Mouse (Mus musculus) urinary bladder, postnatal 14 days (tissue): ENCODE data around the gene Pih1d1.
"Not testable (repeated sequence)": the region's sequence is repeated elsewhere in the genome, so short reads cannot be mapped to it uniquely, and the experiment has no call there.

Source experiments
- DNase-seq: peaks from one replicate; pipeline ENCODE4 v3.0.0; 2021; ENCODE audit warnings: low spot score

The Pih1d1 gene

GRCm38 (mm10) chr7:45169495-45169894 lies 15.4 kb downstream of the Pih1d1 start:
- no peak for DNase-seq

GRCm38 (mm10) chr7:45172974-45173373 lies 18.9 kb downstream of the Pih1d1 start:
- no peak for DNase-seq

- DNase-seq, result not testable (repeated sequence)
Observed at GRCm38 (mm10) chr7:45173772-45174171, 19.7 kb downstream of the Pih1d1 start.

- no peak for DNase-seq
Observed at GRCm38 (mm10) chr7:45174567-45175280, 20.6 kb downstream of the Pih1d1 start.

GRCm38 (mm10) chr7:45175398-45175797 lies 21.3 kb downstream of the Pih1d1 start:
- no peak for DNase-seq

- DNase-seq, result no peak
Observed at GRCm38 (mm10) chr7:45175929-45176328, 21.8 kb downstream of the Pih1d1 start.

- DNase-seq, result no peak
Observed at GRCm38 (mm10) chr7:45176356-45176755, 22.3 kb downstream of the Pih1d1 start.

GRCm38 (mm10) chr7:45178550-45178949 lies 24.4 kb downstream of the Pih1d1 start:
- DNase-seq, result no peak

- DNase-seq, result no peak
Observed at GRCm38 (mm10) chr7:45179469-45179868, 25.4 kb downstream of the Pih1d1 start, which contains the start of gene Gfy. Gfy (minus strand) TSS chr7:45179569.

- DNase-seq, result no peak
Observed at GRCm38 (mm10) chr7:45180896-45181477, 26.9 kb downstream of the Pih1d1 start, which contains the start of gene Pth2. Pth2 (plus strand) TSS chr7:45180995.

GRCm38 (mm10) chr7:45181540-45181939 lies 27.4 kb downstream of the Pih1d1 start:
- DNase-seq, result no peak

- peak; percentile 89 for DNase-seq
Observed at GRCm38 (mm10) chr7:45182199-45182601, 28.1 kb downstream of the Pih1d1 start.

- DNase-seq, result no peak
Observed at GRCm38 (mm10) chr7:45182606-45183005, 28.5 kb downstream of the Pih1d1 start.

- no peak for DNase-seq
Observed at GRCm38 (mm10) chr7:45183672-45184071, 29.6 kb downstream of the Pih1d1 start.

GRCm38 (mm10) chr7:45185921-45186320 lies 31.8 kb downstream of the Pih1d1 start:
- no peak for DNase-seq

- no peak for DNase-seq
Observed at GRCm38 (mm10) chr7:45189600-45189999, 35.5 kb downstream of the Pih1d1 start.

- DNase-seq, result no peak
Observed at GRCm38 (mm10) chr7:45190186-45190585, 36.1 kb downstream of the Pih1d1 start.

- no peak for DNase-seq
Observed at GRCm38 (mm10) chr7:45191161-45191560, 37.1 kb downstream of the Pih1d1 start.

GRCm38 (mm10) chr7:45191803-45192363 lies 37.8 kb downstream of the Pih1d1 start:
- no peak for DNase-seq

- DNase-seq, result no peak
Observed at GRCm38 (mm10) chr7:45192585-45193310, 38.6 kb downstream of the Pih1d1 start.

GRCm38 (mm10) chr7:45193406-45193805 lies 39.3 kb downstream of the Pih1d1 start:
- DNase-seq, result no peak
